Mouse (Mus musculus): ENCODE data around the gene Agpat1.

The Agpat1 gene

GRCm38 (mm10) chr17:34658145-34658544 is 54.1 kb downstream of the Agpat1 start:
- DNase-seq: no peak

- DNase-seq: no peak
These were observed 54.5 kb downstream of the Agpat1 start for GRCm38 (mm10) chr17:34658591-34658990.

- no peak for DNase-seq
These were observed 55.3 kb downstream of the Agpat1 start for GRCm38 (mm10) chr17:34659181-34659896.

GRCm38 (mm10) chr17:34659897-34660214 is 55.8 kb downstream of the Agpat1 start:
- no peak for DNase-seq

- no peak for DNase-seq
These were observed 56.3 kb downstream of the Agpat1 start for GRCm38 (mm10) chr17:34660259-34660820.

- peak; percentile 65 for DNase-seq
These were observed 57.1 kb downstream of the Agpat1 start for GRCm38 (mm10) chr17:34661121-34661591.

DNA sequence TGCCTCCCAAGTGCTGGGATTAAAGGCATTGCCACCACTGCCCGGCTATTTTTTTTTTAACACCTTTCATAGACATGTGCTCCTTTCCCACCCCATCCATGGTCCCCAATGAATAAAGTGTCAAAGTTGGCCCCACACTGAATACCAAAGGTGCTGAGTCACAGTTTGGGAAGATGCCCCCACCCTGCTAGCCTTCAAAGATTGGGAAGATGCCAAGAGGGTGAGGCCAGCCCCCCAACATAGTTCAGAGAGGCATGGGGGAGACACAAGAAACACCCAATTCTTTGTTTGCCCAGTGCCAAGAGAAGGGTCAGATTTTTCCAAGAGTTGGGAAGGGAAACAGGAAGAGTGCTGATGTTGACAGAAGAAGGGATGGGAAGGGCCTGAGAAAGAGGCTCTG is 58.4 kb downstream of the Agpat1 start:
- no peak for DNase-seq

DNA sequence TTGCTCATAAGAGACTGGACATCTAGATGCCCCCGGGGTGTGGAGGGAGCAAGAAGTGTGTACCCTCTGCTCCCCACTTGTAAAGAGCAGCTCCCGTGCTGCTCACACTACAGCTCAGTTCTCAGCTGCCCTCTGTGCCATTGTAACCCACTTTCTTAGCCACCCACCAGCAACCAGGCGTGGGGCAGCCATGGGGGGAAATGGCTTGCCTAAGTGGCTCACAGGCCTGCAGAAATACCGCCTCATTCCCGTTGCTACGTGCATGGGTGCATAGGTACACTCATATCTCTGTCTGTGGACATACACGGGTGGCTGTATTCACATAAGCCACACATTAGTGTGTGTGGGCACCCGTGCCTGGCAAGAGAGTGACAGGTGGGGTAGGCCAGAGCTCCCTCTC is 58.9 kb downstream of the Agpat1 start:
- DNase-seq: no peak
